Mouse (Mus musculus) lung, adult 2 months (tissue): ENCODE measurements around the gene Hspb7.

Experiments
- CTCF ChIP-seq: fragments of 200-500 bp; IDR thresholded peaks from 2 replicates; pipeline ENCODE4 v1.5.1; 2011; ENCODE audit warnings: mild to moderate bottlenecking, low read length, control low read depth; ENCODE audit not compliant: insufficient read depth
- POLR2A ChIP-seq: fragments of 200-500 bp; IDR thresholded peaks from 2 replicates; pipeline ENCODE4 v1.6.1; 2011; ENCODE audit warnings: low read depth, mild to moderate bottlenecking, control low read depth, low read length, borderline replicate concordance; ENCODE audit errors: extremely low read depth

GRCm38 (mm10) chr4:141419398-141420191, 984 bp upstream of the Hspb7 start:
- TF ChIP-seq POLR2A = no peak
- no peak for TF ChIP-seq CTCF
